Mouse (Mus musculus): ENCODE data around the gene Pea15a. TPM values are rescaled to one million over a fixed set of nuclear protein-coding genes. Genes with fewer than 3 reads are reported as not detected.
"Not testable (repeated sequence)": the region's sequence is repeated elsewhere in the genome, so short reads cannot be mapped to it uniquely, and the experiment has no call there.

The Pea15a gene
- 265 and 281 TPM in 2 replicates for total RNA-seq (2014; rRNA removed)
- 412 and 475 TPM in 2 replicates for polyA plus RNA-seq (2015; fragmentation: Nextera tagmentation; extraction: Ambion mirVana)

- TF ChIP-seq CTCF (IDR thresholded peaks at IDR 0.05; ENCODE audit: low read depth): no peak
- Histone ChIP-seq H3K9ac (peak within 1 kb of the TSS; percentile 99), H3K4me1 (ENCODE audit: insufficient read depth) (peaks cover 42% of the 10 kb centered on the region), H3K9me3 (ENCODE audit: low read length) (no peaks in the 10 kb centered on the region), H3K4me2 (ENCODE audit: low read depth) (peak within 1 kb of the TSS; percentile 91), H3K4me3 (ENCODE audit: low read depth, low read length) (peak within 1 kb of the TSS; percentile 73), H3K36me3 (ENCODE audit: insufficient read depth) (no peaks in the 10 kb centered on the region), H3K27ac (ENCODE audit: low read depth, low read length) (peak within 1 kb of the TSS; percentile 97), H3K27me3 (ENCODE audit: insufficient read depth, low read length) (no peaks in the 10 kb centered on the region)
- ATAC-seq: peak; percentile 77
- peak; percentile 85 for DNase-seq
- 1% methylated on average over 38 of the region's 40 CpGs for WGBS
Measured at GRCm38 (mm10) chr1:172206141-172206917, at the start of gene Pea15a. Gene Pea15a, minus strand, starts transcription at chr1:172206804.

- 37% methylated on average over 2 of the region's 2 CpGs for WGBS
- peak; percentile 26 for DNase-seq
- Histone ChIP-seq H3K9ac (no peak overlapping the region), H3K4me2 (ENCODE audit: low read depth) (no peak overlapping the region), H3K36me3 (ENCODE audit: insufficient read depth) (no peaks in the 10 kb centered on the region), H3K27me3 (ENCODE audit: insufficient read depth, low read length) (no peaks in the 10 kb centered on the region), H3K4me3 (ENCODE audit: low read depth, low read length) (no peak overlapping the region), H3K4me1 (ENCODE audit: insufficient read depth) (no peaks in the 10 kb centered on the region), H3K9me3 (ENCODE audit: low read length) (no peaks in the 10 kb centered on the region), H3K27ac (ENCODE audit: low read depth, low read length) (no peak overlapping the region)
- peak; percentile 76 for ATAC-seq
- peak; percentile 61 for TF ChIP-seq CTCF (IDR thresholded peaks at IDR 0.05; ENCODE audit: low read depth)
Measured at GRCm38 (mm10) chr1:172247679-172248078, 41.1 kb upstream of the Pea15a start.

GRCm38 (mm10) chr1:172247216-172247615 lies 40.6 kb upstream of the Pea15a start:
- 48% methylated on average over 4 of the region's 4 CpGs for WGBS
- Histone ChIP-seq H3K27ac (ENCODE audit: low read depth, low read length) (no peak overlapping the region), H3K4me3 (ENCODE audit: low read depth, low read length) (no peak overlapping the region), H3K9ac (no peak overlapping the region), H3K9me3 (ENCODE audit: low read length) (no peaks in the 10 kb centered on the region), H3K4me2 (ENCODE audit: low read depth) (no peak overlapping the region), H3K36me3 (ENCODE audit: insufficient read depth) (no peaks in the 10 kb centered on the region), H3K4me1 (ENCODE audit: insufficient read depth) (no peaks in the 10 kb centered on the region), H3K27me3 (ENCODE audit: insufficient read depth, low read length) (no peaks in the 10 kb centered on the region)
- DNase-seq: no peak
- no peak for ATAC-seq
- no peak for TF ChIP-seq CTCF (IDR thresholded peaks at IDR 0.05; ENCODE audit: low read depth)

- H3K4me1 ChIP-seq (ENCODE audit: insufficient read depth); H3K27me3 ChIP-seq (ENCODE audit: insufficient read depth, low read length); H3K27ac ChIP-seq (ENCODE audit: low read depth, low read length); DNase-seq; H3K4me3 ChIP-seq (ENCODE audit: low read depth, low read length); H3K4me2 ChIP-seq (ENCODE audit: low read depth); H3K9ac ChIP-seq; H3K9me3 ChIP-seq (ENCODE audit: low read length); ATAC-seq; H3K36me3 ChIP-seq (ENCODE audit: insufficient read depth): not testable (repeated sequence)
- 68% methylated on average over 23 of the region's 23 CpGs for WGBS
Measured at GRCm38 (mm10) chr1:172244645-172245044, 38.0 kb upstream of the Pea15a start.

GRCm38 (mm10) chr1:172243547-172244205 lies 37.1 kb upstream of the Pea15a start:
- Histone ChIP-seq H3K4me1 (ENCODE audit: insufficient read depth) (no peaks in the 10 kb centered on the region), H3K27ac (ENCODE audit: low read depth, low read length) (no peak overlapping the region), H3K27me3 (ENCODE audit: insufficient read depth, low read length) (no peaks in the 10 kb centered on the region), H3K4me3 (ENCODE audit: low read depth, low read length) (no peak overlapping the region), H3K9ac (no peak overlapping the region), H3K9me3 (ENCODE audit: low read length) (no peaks in the 10 kb centered on the region), H3K36me3 (ENCODE audit: insufficient read depth) (no peaks in the 10 kb centered on the region), H3K4me2 (ENCODE audit: low read depth) (no peak overlapping the region)
- TF ChIP-seq CTCF (IDR thresholded peaks at IDR 0.05; ENCODE audit: low read depth): peak; percentile 27
- ATAC-seq (no peak), DNase-seq (no peak)
- WGBS: 32% methylated on average over 16 of the region's 16 CpGs

GRCm38 (mm10) chr1:172242401-172242800 lies 35.8 kb upstream of the Pea15a start:
- no peak for TF ChIP-seq CTCF (IDR thresholded peaks at IDR 0.05; ENCODE audit: low read depth)
- DNase-seq (peak; percentile 43), ATAC-seq (peak; percentile 92)
- Histone ChIP-seq H3K27ac (ENCODE audit: low read depth, low read length) (no peak overlapping the region; the same call in 1 of the 2 replicates), H3K9me3 (ENCODE audit: low read length) (no peaks in the 10 kb centered on the region), H3K4me2 (ENCODE audit: low read depth) (no peak overlapping the region), H3K4me3 (ENCODE audit: low read depth, low read length) (no peak overlapping the region), H3K27me3 (ENCODE audit: insufficient read depth, low read length) (no peaks in the 10 kb centered on the region), H3K9ac (no peak overlapping the region), H3K36me3 (ENCODE audit: insufficient read depth) (no peaks in the 10 kb centered on the region), H3K4me1 (ENCODE audit: insufficient read depth) (no peaks in the 10 kb centered on the region)
- WGBS: 7% methylated on average over 2 of the region's 2 CpGs
